21 mouse cellular contexts compared by ENCODE assay signal in the genomic region with DNA sequence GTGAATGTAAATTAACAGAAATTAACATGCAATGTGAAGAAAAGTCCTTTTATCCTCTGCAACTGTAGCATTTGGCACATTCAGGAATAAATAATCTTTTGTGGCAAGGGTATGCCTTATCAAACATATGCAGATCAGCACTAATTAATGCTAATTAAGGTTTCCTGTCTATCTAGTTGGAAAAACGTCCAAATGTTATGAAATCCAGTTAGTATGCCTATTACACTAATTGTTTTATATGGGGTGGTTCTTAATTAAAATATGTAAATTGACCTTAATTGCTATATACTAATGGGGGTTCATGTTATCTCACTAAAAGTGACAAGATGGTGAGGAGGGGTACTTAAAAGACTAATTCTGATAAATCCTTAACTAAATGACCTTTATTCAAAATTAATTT.
DNase-seq lines count a peak whose midpoint lies in the region; ATAC-seq and TF ChIP-seq lines count a peak whose summit lies in the region.
"Had no signal": no experiment of that assay in that cellular context is flagged by ENCODE, and none has a peak within 500 bp of the region (broad histone marks: within the 10 kb centered on the region; RNA-seq: fewer than 3 reads in every experiment).

No protein-coding gene starts in this region.

- H3K9me3 ChIP-seq in forebrain, embryonic 11.5 days (ENCODE audit: control insufficient read depth, low read length) = no peaks in the 10 kb centered on the region; the same call in 1 of the 2 replicates
- H3K9me3 ChIP-seq in forebrain, embryonic 10.5 days = no peaks in the 10 kb centered on the region
- no peaks in the 10 kb centered on the region for H3K9me3 ChIP-seq in midbrain, embryonic 13.5 days
- H3K9me3 ChIP-seq in midbrain, embryonic 10.5 days (replicated peaks) = no peaks in the 10 kb centered on the region
- no peaks in the 10 kb centered on the region for H3K9me3 ChIP-seq in forebrain, embryonic 16.5 days (ENCODE audit: control insufficient read depth, low read length)
- H3K9me3 ChIP-seq: embryonic facial prominence, embryonic 10.5 days; intestine, embryonic 15.5 days had no signal

- no peak overlapping the region for H3K9ac ChIP-seq in forebrain, embryonic 11.5 days (ENCODE audit: low read length)
- no peak overlapping the region for H3K9ac ChIP-seq in midbrain, embryonic 13.5 days (replicated peaks)
- H3K9ac ChIP-seq in forebrain, embryonic 16.5 days (replicated peaks; ENCODE audit: low read depth, low read length) = no peak overlapping the region
- H3K9ac ChIP-seq: intestine, embryonic 15.5 days had no signal

- H3K4me2 ChIP-seq in forebrain, embryonic 11.5 days (ENCODE audit: low read depth, low read length, severe bottlenecking) = no peak overlapping the region
- no peak overlapping the region for H3K4me2 ChIP-seq in midbrain, embryonic 13.5 days (replicated peaks)
- no peak overlapping the region for H3K4me2 ChIP-seq in forebrain, embryonic 16.5 days (ENCODE audit: low read length)
- H3K4me2 ChIP-seq: heart, embryonic 11.5 days; intestine, embryonic 15.5 days had no signal

- DNase-seq in forebrain, embryonic 11.5 days (ENCODE audit: low spot score) = no peak
- DNase-seq in forebrain, embryonic 10.5 days (ENCODE audit: extremely low spot score, low spot score) = no peak
- DNase-seq in midbrain, embryonic 10.5 days (ENCODE audit: low spot score) = no peak
- DNase-seq in brain, embryonic 14.5 days (ENCODE audit: low read depth) = peak; percentile 92
- DNase-seq in spleen, adult 18-20 months = no peak
- no peak for DNase-seq in adrenal gland, adult 8-10 months
- DNase-seq: adrenal gland, postnatal 25 days; gastrocnemius, postnatal 14 days; heart, adult 11 months; kidney, adult 8-10 months; kidney, postnatal 10 days; right cerebral cortex, adult 18-20 months; thymus, adult 2 months had no signal

- H3K36me3 ChIP-seq in forebrain, embryonic 11.5 days (ENCODE audit: control insufficient read depth, insufficient read depth, low read length) = no peaks in the 10 kb centered on the region
- H3K36me3 ChIP-seq in forebrain, embryonic 10.5 days (replicated peaks) = no peaks in the 10 kb centered on the region
- H3K36me3 ChIP-seq in midbrain, embryonic 13.5 days = no peaks in the 10 kb centered on the region
- no peaks in the 10 kb centered on the region for H3K36me3 ChIP-seq in midbrain, embryonic 10.5 days
- H3K36me3 ChIP-seq in forebrain, embryonic 16.5 days (ENCODE audit: control insufficient read depth, insufficient read depth) = no peaks in the 10 kb centered on the region
- H3K36me3 ChIP-seq: embryonic facial prominence, embryonic 10.5 days; intestine, embryonic 15.5 days had no signal

- no peak overlapping the region for H3K4me3 ChIP-seq in forebrain, embryonic 11.5 days (ENCODE audit: low read depth, low read length)
- H3K4me3 ChIP-seq in forebrain, embryonic 10.5 days = no peak overlapping the region
- H3K4me3 ChIP-seq in midbrain, embryonic 13.5 days (replicated peaks) = no peak overlapping the region
- H3K4me3 ChIP-seq in midbrain, embryonic 10.5 days = no peak overlapping the region
- H3K4me3 ChIP-seq in forebrain, embryonic 16.5 days (replicated peaks; ENCODE audit: low read length) = no peak overlapping the region
- H3K4me3 ChIP-seq: embryonic facial prominence, embryonic 10.5 days; intestine, embryonic 15.5 days had no signal

- H3K27me3 ChIP-seq in forebrain, embryonic 11.5 days (ENCODE audit: control insufficient read depth, insufficient read depth, low read length) = no peaks in the 10 kb centered on the region
- peaks cover 7% of the 10 kb centered on the region; the same call in 1 of the 2 replicates for H3K27me3 ChIP-seq in forebrain, embryonic 10.5 days (ENCODE audit: poor library complexity, severe bottlenecking)
- H3K27me3 ChIP-seq in midbrain, embryonic 13.5 days = no peaks in the 10 kb centered on the region
- H3K27me3 ChIP-seq in midbrain, embryonic 10.5 days (ENCODE audit: low read depth, poor library complexity, severe bottlenecking) = no peaks in the 10 kb centered on the region
- 0 out of 2 replicates have a peak, but pooled peaks cover 1% of the 10 kb centered on the region for H3K27me3 ChIP-seq in forebrain, embryonic 16.5 days (replicated peaks; ENCODE audit: control insufficient read depth, insufficient read depth, low read length)
- H3K27me3 ChIP-seq: intestine, embryonic 15.5 days had no signal

- no peak for TF ChIP-seq CTCF in brain, embryonic 14.5 days (IDR thresholded peaks at IDR 0.05; ENCODE audit: borderline replicate concordance, extremely low read depth, insufficient read depth, insufficient read length)

- peak; percentile 66 for ATAC-seq in forebrain, embryonic 11.5 days (replicated peaks; ENCODE audit: low FRiP score)
- ATAC-seq in midbrain, embryonic 13.5 days = peak; percentile 62
- ATAC-seq in forebrain, embryonic 16.5 days = peak; percentile 89
- ATAC-seq: activated CD4-positive, CD25-positive, alpha-beta regulatory T cell, adult 4 months; intestine, embryonic 15.5 days; lung, postnatal 0 days had no signal

- H3K4me1 ChIP-seq in forebrain, embryonic 11.5 days (replicated peaks; ENCODE audit: control insufficient read depth, insufficient read depth, low read length) = 0 out of 2 replicates have a peak, but pooled peaks cover 2% of the 10 kb centered on the region
- peaks cover 19% of the 10 kb centered on the region for H3K4me1 ChIP-seq in forebrain, embryonic 10.5 days
- H3K4me1 ChIP-seq in midbrain, embryonic 13.5 days (replicated peaks) = peaks cover 9% of the 10 kb centered on the region; the same call in 1 of the 2 replicates
- H3K4me1 ChIP-seq in midbrain, embryonic 10.5 days = peaks cover 6% of the 10 kb centered on the region; the same call in 1 of the 2 replicates
- H3K4me1 ChIP-seq in forebrain, embryonic 16.5 days (replicated peaks; ENCODE audit: control insufficient read depth, insufficient read depth, low read length) = peaks cover 10% of the 10 kb centered on the region
- H3K4me1 ChIP-seq: embryonic facial prominence, embryonic 10.5 days; intestine, embryonic 15.5 days had no signal

- no peak overlapping the region for H3K27ac ChIP-seq in forebrain, embryonic 11.5 days (ENCODE audit: low read depth, low read length)
- no peak overlapping the region for H3K27ac ChIP-seq in forebrain, embryonic 10.5 days
- H3K27ac ChIP-seq in midbrain, embryonic 13.5 days = no peak overlapping the region
- no peak overlapping the region for H3K27ac ChIP-seq in midbrain, embryonic 10.5 days (replicated peaks)
- no peak overlapping the region for H3K27ac ChIP-seq in forebrain, embryonic 16.5 days (ENCODE audit: low read length)
- H3K27ac ChIP-seq: embryonic facial prominence, embryonic 10.5 days; intestine, embryonic 15.5 days; macrophage had no signal

- TF ChIP-seq POLR2A in brain, embryonic 14.5 days (IDR thresholded peaks at IDR 0.05; ENCODE audit: borderline replicate concordance, extremely low read depth, insufficient read depth, insufficient read length, poor library complexity, severe bottlenecking) = no peak

- 16% methylated on average over 1 of the region's 1 CpGs for WGBS in forebrain, embryonic 11.5 days
- 32% methylated on average over 1 of the region's 1 CpGs for WGBS in forebrain, embryonic 10.5 days
- 17% methylated on average over 1 of the region's 1 CpGs for WGBS in midbrain, embryonic 13.5 days
- WGBS in midbrain, embryonic 10.5 days = 36% methylated on average over 1 of the region's 1 CpGs
- 2% methylated on average over 1 of the region's 1 CpGs for WGBS in forebrain, embryonic 16.5 days
